Mouse (Mus musculus) induced T-regulatory cell, adult 2 months (primary cell): ENCODE measurements around the gene Carns1.

Source experiments
- DNase-seq: peaks from one replicate; pipeline ENCODE4 v3.0.0-alpha.2; 2012; ENCODE audit warnings: low read depth

Carns1 gene

GRCm38 (mm10) chr19:4175368-4175947 is at the start of gene Carns1:
TSS of gene Carns1 (minus strand) at chr19:4175479.
- DNase-seq = no peak

DNA sequence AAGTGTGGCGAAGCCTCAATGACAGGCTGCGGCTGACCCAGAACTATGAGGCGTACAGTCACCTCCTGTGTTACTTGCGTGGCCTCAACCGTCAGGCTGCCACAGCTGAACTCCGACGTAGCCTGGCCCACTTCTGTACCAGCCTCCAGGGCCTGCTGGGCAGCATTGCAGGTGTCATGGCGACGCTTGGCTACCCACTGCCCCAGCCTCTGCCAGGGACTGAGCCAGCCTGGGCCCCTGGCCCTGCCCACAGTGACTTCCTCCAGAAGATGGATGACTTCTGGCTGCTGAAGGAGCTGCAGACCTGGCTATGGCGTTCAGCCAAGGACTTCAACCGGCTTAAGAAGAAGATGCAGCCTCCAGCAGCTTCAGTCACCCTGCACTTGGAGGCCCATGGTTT is 46.9 kb upstream of the Carns1 start:
- DNase-seq = no peak

DNA sequence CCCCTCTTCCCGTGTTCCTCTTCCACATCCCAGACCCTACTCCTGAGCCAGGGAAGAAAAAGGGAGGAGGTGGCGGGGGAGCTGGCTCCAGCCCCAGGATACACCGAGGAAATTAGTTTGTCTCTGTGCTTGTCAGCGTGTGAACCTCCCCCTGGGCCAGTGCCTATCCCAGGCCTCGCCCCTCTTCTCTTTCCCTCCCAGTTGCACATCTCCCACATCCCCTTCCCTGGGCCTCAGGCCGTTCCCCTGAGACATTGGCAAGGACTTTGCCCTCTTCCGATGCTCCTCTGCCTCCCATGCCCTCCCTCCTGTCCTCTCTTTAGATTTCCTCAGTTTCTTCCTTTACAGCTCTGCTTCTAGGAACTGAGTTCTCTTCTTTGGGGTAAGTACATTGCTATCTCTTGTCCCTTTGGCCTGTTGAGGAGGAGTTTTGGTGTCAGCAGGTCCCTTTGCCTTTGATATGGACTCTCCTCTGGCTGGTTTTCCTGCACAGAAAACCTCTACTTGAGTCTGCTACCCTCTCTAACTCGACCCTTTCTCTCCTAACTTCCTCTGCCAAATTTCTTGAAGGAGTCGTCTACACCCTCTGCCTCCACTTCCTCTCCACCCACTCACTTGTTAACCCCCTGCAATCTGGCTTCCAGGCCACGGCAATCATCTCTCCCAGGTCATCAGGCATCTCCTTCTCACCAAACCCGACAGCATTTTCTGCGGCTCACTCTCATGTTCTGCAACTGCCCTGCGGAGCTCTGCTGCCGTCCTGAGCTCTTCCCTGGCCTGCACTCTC is 45.9 kb upstream of the Carns1 start:
- DNase-seq = no peak

DNA sequence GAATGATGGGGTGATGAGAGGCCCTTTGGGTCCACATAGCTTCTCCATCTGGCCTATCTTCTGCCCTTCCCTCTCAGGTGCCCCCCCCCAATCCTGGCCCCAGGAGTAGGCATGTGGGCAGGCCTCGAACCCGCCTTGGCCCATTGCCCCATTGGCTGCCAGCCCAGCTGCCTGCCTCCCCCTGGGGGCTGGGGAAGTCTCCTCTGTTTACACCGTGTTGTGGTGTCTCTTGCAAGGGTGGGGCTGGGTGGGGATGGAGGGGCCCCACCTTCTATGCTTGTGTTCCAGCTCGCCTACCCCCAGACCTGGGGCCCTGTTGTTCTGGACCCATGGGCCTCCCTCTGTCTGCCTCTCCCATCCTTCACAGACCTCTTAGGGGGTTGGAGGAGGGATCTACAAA is 45.1 kb upstream of the Carns1 start:
- no peak for DNase-seq

GRCm38 (mm10) chr19:4219943-4220342 is 44.7 kb upstream of the Carns1 start:
- DNase-seq = no peak

DNA sequence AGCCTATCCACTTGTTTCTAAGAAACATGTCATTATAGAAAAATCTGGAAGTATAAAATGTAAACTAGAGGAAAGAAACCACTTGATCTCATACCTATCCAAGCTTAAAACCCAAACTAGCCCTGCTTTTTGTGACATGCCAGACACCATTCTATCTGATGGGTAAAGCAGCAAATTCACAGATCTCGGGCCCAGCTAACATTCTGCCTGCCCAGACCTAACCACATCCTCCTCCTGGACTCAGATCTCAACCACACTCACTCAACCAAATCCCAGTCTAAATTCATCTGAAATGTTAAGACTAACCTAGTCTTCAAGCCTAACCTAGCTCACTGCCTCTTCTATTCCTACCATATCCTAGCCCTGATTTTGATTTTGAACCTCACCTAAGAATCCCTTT is 43.5 kb upstream of the Carns1 start:
- DNase-seq = peak; percentile 65

DNA sequence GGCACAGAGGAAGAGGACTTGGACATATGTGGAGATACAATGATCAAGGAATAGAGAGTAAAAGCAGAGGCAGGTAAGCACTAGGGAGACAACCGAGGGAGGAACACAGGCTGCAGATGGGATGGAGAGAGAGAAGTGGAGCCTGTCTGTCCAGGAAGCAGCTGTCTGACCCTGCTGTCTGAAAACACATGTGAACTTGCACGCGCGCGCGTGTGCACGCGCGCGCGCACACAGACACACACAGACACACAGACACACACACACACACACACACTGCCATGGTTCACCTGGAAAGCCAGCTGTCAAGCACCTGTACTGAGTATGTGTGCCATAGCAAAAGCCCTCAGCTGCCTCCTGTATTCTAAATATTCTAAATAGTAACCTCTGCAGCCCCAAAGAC is 43.0 kb upstream of the Carns1 start:
- no peak for DNase-seq

DNA sequence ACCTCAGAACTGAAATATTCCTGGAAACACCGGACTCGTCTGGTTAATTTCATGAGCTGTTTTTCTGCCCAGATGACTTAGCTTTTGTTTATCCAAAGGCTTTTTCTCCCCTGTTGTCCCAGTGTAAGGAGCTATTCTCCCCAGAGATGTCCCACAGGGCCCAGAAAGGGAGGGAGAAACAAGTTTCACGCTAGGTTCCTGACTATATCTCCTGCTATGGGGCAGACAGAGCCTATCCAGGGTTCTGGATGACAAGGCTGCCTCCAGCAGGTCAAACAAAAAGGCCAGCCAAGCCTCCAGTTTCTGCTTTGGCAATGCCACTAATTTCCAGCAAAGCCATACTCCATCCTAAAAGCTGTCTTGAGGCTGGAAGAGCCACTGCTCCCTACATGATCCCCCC is 42.6 kb upstream of the Carns1 start:
- DNase-seq = no peak

DNA sequence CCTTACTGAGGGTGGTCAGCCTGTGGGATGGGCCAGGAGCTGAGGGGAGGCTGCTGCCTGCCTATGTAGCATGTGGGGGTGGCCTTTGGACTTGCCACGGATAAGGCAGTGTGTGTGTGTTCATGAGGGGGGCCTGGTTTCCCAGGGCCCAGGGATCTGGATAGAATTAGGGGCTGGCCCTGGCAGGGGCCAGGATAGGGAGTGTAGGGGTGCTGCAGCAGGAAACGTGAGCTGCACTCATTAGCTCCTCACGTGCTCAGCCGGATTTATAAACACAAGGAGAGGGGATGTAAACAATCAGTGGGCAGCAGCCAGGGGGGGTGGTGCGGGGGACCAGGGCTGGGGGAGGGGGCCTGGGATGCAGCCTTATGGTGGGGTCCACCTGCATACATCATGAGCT is 41.9 kb upstream of the Carns1 start:
- DNase-seq = no peak

GRCm38 (mm10) chr19:4216041-4216685 is 40.9 kb upstream of the Carns1 start:
- DNase-seq = peak; percentile 35

- DNase-seq = peak; percentile 46
Measured at GRCm38 (mm10) chr19:4215451-4215840, 40.2 kb upstream of the Carns1 start.

DNA sequence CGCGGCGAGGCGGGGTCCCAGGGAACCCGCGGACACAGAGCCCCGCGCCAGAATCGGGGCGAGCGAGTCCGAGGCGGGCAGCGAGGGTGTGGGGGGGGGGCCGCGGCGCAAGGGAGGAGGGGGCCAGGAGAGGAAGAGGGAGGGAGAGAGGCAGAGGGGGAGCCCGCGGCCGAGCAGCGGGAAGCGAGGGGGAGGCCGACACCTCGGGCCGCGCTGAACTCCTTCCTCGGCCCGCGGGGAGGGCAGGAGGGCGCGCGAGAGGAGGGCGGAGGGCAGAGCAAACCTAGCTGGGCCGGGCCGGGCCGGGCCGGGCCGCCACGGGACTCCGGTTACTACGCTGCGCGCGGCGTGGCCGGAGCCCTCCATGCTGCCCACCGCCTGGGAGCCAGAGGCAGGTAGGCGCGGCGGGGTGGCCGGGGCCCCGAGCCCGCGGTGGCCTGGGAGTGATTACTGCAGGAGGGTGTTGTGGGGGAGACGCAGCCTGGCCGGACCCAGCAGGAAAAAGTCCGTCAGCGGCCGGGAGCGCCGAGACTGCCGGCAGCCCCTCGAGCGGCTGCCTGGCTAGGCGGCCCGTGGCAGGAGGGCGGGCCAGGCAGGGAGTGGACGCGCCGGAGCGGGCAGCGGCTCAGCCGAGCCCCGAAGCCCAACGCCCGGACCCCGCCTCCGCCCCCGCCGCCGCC is 39.6 kb upstream of the Carns1 start:
- DNase-seq = peak; percentile 56

- DNase-seq = peak; percentile 92
Measured at GRCm38 (mm10) chr19:4214071-4214770, 38.9 kb upstream of the Carns1 start, which contains the start of the genes Clcf1 and AC109138.7. TSS of gene Clcf1 (plus strand) at chr19:4214238. TSS of gene AC109138.7 (plus strand) at chr19:4214357.

GRCm38 (mm10) chr19:4213524-4213974 is 38.3 kb upstream of the Carns1 start:
- peak; percentile 58 for DNase-seq

- no peak for DNase-seq
Measured at GRCm38 (mm10) chr19:4211891-4212588, 36.8 kb upstream of the Carns1 start.

DNA sequence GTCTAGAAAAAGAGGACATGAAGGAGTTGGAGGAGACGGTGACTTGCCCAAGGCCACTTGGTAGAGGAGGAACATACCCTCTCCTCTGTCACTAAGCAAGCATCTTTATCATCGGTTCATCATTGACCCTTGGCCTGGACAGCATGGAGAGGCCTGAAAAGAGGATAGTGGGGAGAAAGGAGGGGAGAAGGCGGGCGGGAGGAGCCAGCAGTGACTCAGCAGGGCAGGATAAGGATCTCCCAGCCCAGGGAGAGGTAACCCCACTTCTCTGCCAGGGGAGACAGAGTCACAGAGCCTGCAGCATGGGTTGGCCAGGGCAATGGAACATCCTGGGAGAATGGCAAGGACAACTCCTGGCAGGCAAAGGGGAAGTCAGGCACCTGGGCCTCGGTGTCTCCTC is 33.3 kb upstream of the Carns1 start:
- no peak for DNase-seq

DNA sequence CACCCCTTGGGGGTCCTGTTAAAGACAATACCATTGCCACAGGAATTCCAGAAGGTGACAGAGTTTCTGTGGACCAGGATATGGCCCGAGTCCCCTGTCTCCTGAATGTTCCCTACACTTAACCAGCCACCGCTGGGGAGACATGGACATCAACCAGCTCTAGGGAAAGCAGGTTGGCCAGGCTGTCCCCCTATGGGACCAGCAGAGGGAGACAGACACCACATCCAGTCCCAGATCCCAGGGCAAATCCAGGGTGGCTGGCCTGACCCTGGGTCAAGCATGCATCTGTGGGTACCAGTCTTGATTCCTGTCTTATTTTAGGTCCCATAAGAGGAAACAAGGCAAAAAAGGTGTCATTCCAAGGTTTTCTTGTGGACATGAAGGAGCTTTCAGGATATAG is 31.7 kb upstream of the Carns1 start:
- peak; percentile 83 for DNase-seq

DNA sequence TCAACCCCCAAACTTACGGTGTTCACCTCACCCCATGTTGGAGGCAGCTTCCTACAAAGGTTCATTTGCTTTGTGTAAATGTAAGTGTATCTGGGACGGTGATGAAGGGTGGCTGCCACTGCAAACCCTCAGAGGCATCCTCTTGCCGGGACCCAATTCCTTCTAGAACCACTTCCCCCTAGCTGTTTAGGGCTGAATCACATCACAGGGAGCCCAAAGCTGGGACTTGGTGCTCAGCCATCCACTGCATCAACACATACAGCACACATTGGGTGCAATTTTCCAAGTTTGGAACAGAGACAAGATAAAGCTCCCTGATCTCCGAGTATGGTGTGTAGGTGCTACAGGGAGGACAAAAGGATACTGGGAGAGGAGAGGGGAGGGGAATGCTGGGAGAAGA is 29.6 kb upstream of the Carns1 start:
- no peak for DNase-seq

DNA sequence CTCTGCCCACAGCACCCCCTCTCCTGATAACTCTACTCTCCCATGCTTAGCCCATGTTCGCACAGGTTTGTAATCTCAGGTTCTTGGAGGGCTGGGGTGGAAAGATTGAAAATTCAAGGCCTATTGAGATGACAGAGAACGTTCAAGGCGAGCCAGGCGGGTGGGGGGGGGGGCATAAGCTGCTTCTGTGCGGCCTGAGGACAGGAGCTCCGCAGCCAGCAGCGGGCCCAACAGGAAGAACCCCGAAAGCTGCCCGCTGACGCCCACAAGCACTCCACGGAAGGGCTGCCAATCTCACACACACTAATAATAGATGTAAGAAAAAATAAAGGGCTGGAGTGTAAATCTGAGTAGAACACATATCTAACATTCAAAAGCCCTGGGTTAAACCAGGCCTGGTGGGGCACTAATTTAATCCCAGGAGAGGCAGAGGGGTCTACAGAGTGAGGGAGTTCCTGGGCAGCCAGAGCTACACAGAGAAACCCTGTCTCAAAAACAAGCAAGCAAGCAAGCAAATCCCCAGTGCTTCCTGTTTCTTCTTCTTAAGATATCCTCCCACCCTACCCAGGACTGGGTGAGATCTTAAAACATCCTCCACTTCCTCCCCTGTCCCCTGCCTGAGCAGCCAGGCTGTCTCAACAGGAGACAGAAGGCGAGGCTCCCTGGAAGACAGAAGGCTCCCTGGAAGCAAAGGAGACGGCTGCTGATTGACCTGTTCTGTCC is 28.5 kb upstream of the Carns1 start:
- DNase-seq = peak; percentile 72

GRCm38 (mm10) chr19:4203148-4203547 is 27.9 kb upstream of the Carns1 start:
- peak; percentile 77 for DNase-seq

GRCm38 (mm10) chr19:4202149-4202548 is 26.9 kb upstream of the Carns1 start:
- DNase-seq = peak; percentile 47
